Mouse (Mus musculus): ENCODE measurements around the gene Pde4b.
A peak's percentile ranks its signal among the peaks of the same experiment; 100 is the strongest.

Pde4b gene

DNA sequence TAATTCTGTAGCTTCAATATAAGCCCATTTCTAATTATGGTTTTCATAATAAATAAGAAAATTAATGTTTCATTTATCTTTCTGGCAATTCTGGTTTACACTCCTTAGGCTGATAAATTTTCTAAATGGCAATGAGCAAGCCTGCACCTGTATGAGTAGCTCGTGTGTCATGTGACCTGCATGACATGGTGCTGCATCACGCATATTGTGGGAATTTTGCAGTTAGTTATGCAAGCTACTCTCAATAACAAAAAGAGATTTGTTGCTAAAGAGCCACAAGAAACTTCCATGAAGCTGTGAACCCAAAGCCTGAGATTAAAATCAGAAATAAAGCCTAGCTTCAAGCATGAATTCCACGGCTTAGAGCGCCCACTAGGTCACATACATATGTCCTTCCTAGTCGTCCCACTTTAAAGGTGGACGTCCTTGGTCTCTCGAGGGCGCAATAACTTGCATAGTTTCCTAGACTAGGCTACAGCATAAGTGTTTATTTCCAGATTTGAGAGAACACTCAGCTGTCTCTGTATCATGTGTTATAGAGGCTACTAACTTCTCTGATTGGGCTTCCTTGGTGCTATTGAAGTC lies 494.9 kb downstream of the Pde4b start:
- DNase-seq, result no peak

DNA sequence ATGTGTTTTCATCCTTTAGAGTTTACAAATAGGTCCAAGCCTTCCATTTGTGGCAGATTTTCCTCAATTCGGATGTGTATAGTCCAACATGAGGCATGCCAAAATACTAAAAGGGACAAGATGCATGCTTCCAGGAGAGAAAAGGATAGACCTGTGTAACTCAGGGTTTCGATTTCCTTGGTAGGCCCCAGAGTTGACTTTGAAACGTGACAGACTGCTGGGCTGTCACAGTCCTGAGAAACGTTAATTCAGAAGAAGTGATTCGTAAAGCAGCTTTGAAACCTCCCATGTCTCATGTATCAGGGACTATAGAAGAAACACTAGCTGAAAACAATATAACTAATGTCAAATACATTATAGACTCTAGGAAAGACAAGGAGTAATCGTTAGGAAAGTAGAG lies 495.6 kb downstream of the Pde4b start:
- no peak for DNase-seq

DNA sequence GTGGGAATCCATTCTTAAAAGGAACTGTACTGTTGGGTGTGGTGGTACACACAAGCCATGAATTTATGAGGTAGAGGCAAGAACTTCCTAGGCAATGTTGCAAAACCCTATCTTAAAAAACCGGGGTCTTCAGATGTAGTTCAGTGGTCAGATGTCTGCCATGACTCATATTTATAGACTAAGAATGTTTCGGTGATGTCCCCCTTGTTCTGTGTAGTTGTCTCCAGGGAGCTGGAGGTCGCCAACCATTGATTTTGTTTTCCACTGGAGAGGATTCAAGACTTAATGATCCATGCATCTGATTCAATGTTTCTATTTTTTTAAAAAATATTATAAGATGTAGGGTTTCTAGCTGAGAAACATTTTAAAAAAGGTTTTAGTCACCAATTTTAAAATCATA lies 496.1 kb downstream of the Pde4b start:
- DNase-seq, result no peak

DNA sequence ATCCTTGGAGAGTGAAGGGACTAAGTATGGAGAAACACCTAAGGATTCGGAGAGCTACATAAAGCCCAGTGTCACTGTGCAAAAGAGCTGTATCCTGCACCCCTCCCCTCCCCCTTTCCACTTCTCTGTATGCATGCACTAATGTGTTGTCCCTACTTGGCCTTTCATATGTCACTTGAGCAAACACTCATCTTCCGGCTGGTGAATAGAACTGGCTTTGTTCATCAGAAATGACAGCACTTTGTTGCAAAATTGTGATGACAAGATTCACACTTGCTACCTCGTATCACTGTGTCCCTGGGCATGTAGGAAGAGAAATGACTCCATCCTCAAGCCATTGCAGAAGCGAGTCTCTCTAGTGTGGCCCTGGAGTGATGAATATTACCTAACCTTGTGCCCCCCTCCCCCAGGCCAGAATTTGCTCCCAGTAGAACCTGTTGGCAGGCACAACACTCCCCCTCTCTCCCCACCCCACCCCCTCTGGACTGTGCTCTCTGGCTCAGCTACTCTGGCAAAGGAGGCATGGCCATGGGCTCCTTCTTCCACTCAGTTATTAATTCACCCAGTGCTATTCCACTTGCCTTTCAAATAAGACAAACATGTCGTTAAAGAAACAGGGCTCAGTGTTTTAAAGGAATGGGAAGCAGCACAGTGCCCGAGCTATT lies 497.4 kb downstream of the Pde4b start:
- no peak for DNase-seq

DNA sequence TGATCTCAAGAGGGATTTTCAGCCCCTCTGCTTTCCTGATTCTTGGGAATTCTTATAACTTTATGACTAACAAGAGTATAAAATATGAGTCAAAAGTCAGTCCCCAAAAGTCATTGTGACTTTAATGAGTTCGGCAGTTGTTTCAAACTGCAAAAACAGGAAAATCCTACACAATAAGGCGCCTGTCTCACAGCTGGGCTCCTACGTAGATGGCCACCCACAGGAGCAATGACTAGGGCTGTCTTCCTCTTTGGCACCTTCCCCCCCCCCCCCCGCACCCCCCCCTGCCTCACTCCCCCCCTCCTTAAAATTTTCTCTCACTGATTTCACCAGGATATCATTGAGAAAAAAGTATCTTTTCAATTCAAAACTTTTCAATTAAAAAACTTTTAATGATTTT lies 498.2 kb downstream of the Pde4b start:
- no peak for DNase-seq

DNA sequence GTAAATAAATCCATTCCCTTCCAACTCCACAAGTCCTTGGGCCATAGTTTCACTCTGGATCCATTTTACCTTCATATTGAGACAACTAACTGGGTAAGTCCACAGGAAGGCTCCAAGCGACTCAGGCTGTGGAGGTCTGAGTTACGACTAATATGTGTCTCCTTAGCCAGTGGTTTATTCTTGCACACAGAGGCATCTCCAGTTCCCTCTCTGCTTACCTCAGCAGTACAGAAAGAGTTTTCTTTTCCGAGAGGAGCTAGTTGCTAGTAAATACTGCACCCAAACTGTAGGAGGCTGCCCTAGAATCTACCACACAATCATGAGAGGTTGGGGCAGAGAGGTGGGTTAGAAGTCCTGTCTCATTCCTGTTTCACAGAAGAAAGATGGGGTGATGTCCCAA lies 499.4 kb downstream of the Pde4b start:
- no peak for DNase-seq

DNA sequence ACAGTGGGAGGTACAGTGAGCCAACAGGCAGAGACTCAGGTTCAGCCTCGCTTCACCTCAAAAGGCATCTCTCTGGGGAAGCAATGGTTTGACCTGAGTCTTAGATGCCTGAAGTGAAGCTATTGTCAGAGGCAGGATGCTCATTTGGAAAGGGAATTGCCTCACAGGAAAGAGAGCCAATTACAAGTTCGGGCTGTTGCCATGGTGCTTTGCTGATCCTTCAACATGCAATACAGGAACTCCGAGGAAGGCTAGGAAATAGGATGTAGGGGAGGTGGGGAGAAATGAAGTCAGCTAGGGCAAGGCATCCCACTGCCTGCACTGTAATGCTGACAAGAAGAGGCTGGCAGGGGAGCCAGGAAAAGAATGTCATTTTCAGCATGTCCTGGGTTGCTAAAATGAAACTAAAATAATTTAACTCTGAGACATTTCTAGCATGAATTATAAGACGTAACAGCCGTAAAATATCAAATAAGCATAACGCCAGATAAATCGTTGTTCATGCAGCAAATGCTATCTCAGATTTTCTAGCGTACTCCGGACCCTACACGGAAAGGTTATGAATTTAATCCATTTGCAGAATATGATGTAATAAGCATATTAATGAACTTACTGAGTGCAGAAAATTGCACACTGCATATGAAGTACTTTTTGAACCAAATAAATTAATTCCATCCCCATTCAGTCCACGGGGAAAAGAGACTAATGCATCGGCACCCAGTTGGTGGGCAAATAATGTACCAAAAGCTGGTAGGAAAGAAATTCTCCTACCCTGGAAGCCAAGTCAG lies 501.5 kb downstream of the Pde4b start:
- peak; percentile 48 for DNase-seq

DNA sequence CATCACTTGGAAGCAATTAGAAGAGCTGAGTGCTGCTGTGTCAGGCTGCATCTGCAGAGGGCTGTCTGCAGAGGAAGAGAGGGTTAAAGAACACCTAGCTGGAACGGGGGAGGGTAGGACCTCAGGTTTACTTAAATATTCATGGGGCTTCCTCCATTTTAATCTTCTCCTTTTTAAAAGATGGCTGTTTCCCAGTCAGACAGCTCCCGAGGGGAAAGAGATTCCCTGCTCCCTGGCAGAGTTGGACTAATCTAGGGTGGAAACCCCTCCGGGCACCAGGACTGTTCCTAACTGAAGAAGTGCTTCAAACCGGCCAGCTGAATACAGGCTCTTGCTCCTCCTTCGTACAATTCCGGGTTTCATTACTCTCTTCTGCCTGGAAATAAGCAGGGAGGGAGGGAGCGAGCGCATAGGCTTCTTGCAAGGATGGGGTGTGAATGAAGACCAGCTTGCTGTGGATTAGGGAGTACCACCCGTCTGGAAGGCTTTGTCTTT lies 502.2 kb downstream of the Pde4b start:
- no peak for DNase-seq

DNA sequence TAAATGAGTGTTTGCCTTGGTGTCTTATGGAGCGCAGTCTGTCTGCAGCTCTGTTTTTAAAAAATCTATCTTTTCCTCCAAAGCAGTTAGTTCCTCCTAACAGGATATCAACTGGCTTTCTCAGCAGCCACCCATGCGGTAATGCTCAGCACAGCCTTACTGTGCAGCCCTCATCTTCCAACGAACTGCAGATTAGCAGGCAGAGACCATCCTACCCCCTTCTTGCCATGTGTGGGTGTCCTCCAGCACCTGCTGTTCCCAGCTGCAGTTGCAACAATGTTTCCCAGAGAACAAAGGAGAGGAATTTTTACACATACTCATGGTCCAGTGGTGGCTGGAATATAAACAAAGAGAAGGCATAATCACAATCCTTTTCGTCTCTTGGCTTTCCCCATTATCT lies 504.5 kb downstream of the Pde4b start:
- no peak for DNase-seq

DNA sequence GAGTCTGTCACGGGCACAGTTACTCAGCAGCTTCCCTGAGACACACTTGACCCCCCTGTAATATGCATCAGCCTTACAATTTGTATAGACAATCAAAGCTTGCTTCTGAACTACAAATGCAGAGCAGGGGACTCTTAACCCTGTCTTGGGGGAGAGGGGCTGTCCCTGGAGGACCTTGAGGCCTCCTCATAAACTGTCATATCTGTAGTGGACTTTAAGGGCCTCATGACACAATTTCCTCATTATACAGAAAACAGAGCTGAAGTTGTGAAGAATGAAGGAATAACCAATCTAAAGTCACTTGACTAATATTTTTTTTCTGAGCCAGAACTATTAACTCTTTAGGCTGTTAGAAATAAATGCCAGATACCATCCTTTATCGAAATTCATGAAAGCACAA lies 505.2 kb downstream of the Pde4b start:
- DNase-seq, result no peak

DNA sequence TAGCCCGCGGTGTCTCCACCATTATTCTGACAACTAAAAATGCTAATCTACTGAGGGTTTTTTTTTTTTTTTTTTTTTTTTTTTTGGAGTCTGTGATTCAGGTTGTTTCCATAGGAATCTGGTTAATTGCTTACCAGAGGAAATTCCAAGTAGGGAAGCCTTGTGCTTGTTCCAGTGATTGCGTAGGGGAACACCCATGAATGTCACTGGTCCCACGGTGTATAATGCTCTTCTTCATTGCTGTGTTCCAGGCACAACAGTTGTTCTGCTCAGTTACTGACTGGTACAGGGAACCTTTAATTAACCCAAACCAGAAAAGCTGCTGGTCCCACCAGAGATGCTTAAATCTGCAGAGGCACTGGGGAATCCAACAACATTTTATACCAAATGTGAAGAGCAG lies 506.3 kb downstream of the Pde4b start:
- no peak for DNase-seq

DNA sequence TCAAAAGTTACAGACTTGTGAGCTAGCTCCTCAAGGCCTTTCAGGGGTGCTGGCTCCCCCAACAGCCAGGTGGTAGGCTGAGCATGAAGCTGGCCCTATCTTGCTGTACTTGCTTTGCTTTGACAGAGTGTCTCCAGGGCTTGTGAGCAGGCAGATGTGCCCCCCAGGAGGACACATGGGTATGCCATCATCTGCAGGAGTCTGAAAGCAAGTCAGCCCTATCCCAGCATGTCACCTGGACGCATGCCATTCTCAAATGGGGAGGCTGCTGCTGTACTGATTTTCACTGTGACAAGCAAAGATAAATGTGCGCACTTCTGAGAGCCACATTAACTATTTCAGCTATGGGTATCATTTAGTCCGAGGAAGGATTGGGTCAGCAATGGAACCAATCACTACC lies 507.2 kb downstream of the Pde4b start:
- no peak for DNase-seq

DNA sequence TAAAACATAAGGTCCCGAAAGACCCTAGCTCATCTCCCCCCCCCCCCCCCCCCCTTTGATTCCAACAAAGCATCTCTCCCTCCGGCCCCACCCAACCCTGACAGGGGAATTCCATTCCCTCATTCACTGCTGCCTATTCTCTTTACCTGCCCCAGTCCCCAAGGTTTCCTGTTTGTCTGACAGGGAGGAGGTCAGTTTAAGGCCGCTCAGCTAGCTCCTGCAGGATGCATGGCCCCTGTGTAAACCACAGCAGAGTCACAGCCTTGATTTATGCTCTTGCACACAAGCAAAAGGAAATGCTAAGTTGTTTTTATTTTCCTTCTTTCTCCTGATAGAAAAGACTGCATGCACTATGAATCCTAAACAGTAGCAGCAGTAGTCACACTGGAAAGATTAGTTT lies 516.6 kb downstream of the Pde4b start:
- no peak for DNase-seq

DNA sequence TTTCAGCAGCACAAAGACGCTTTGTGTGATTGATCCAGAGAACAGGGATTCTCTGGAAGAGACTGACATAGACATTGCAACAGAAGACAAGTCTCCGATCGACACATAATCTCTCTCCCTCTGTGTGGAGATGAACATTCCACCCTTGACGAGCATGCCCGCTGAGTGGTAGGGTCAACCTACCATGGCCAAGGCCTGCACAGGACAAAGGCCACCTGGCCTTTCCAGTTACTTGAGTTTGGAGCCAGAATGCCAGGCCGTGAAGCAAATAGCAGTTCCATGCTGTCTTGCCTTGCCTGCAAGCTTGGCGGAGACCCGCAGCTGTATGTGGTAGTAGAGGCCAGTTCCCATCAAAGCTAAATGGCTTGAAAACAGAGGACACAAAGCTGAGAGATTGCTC lies 517.9 kb downstream of the Pde4b start:
- no peak for DNase-seq

DNA sequence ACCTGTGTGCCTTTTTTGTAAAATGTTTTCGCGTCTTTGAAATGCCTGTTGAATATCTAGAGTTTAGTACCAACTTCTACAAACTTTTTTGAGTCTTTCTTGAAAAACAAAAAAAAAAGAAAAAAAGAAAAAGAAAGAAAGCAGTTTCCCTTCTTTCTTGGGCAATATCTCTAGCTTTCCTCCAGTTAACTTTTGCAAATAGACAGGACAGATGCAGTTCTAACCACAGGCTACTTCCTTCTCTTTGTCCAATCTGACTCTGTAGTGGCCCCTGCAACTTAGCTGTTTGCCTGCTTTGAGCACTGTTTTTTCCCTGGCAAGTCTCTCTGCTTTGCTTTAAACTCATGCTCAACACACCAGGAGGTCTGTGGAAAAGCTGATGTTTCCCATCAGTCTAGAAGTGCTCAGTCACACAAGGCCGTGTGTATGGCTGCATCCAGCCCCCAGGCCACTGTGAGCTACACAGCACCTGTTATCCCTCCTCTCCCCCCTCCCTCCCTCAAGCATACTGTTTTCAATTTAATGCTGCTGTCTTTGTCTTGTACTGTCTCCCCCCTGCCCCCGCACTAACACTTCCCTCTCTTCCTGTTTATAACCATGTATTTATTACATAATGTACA lies 518.5 kb downstream of the Pde4b start:
- no peak for DNase-seq

DNA sequence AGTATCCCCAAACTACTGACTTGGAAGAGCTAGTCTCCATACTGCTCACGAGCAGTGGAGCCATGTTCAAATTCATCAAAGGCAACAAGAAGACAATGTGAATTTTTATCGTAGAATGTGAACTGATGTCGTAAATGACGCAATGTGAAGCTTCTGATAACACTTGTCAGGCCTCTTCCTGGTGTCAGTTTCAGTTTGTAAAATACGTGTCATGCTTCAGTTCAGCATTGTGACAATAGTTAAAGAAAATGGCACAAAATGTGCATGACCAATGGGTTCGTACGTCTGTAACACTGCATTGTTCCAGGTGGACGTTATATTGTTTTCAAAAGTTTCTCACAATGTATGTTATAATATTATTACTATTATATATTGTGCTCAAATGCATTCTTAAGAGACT lies 519.5 kb downstream of the Pde4b start:
- no peak for DNase-seq

DNA sequence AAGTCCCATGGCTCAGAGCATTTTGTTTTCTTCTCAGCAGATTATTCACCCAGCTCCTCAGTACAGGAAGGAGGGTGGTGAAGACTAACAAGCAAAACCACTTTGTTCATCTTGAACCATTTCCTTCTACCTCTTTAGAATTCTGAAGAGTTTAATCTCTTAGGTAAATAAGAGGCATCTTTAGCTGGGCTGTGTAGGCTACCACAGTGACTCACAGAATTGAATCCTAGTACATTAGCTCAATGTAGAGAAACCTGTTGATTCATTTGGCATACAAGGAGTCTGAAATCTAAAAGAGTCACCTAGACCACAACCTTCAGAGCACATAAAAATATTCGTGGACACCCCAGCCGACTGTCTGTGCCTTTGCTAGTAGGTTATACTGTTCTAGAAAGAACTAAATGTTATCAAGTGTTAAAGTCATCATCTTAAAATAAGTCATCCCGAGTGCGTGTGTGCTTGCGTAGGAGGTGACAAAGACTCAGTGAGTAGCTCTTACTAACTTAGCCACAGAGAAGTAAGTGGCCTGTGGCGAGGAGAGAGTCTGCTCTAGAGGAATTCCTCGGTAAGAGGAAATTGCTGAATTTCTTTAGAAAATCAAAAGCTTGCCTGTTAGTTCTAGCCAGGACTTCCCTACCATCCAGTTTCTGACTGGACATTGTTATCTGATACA lies 520.5 kb downstream of the Pde4b start:
- DNase-seq, result no peak

DNA sequence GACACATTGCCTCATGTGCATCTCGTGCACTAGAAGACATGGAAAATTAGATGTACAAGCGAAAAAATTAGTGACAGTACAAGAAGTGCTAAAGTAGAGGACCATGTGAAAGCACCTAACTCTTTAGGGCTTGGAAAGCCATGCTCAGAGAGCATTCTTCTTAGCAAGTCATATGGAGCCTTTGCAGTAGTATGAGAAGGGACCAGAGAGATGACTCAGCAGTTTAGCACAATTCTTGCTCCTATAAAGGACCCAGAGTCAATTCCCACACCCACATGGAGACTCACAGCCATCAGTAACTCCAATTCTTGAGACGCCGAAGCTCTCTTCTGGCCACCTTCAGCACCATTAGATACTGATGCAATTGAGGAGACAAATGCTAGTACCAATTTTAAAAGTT lies 525.3 kb downstream of the Pde4b start:
- no peak for DNase-seq

DNA sequence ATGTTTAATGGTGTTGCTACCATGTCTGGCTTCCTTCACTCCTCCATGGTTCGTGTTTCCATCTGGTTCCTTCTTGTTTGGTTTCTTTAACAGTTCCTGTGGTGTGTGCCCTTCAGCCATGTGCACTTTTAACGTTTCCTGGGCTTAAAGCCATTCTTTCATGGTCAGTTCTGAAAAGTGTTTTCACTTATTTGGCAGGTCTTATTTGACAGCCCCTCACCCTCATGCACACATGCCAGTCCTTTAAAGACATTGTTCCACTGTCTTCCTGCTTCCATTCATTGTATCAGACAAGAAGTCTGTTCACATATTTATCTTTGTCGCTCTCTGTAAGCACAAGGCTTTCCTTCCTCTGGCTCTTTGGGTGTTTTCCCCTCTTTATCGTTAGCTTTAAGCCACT lies 530.4 kb downstream of the Pde4b start:
- no peak for DNase-seq

DNA sequence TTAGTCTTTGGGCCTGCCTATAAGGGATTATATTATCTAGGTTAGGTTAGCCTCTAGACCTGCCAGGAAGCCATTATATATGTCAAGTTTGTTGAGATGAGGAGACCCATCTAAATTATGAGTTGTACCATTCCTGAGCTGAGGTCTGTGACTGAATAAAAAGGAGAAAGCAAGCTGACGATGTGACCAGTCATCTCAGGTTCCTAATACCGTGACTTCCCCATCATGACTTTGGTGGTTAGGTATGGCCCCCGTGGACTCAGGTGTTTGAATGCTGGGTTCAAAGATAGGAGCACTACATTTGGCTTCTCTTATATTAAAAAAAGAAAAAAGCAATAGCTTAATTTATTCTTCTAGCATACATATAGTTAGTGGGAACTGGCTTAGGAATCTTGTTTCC lies 531.3 kb downstream of the Pde4b start:
- DNase-seq, result no peak

DNA sequence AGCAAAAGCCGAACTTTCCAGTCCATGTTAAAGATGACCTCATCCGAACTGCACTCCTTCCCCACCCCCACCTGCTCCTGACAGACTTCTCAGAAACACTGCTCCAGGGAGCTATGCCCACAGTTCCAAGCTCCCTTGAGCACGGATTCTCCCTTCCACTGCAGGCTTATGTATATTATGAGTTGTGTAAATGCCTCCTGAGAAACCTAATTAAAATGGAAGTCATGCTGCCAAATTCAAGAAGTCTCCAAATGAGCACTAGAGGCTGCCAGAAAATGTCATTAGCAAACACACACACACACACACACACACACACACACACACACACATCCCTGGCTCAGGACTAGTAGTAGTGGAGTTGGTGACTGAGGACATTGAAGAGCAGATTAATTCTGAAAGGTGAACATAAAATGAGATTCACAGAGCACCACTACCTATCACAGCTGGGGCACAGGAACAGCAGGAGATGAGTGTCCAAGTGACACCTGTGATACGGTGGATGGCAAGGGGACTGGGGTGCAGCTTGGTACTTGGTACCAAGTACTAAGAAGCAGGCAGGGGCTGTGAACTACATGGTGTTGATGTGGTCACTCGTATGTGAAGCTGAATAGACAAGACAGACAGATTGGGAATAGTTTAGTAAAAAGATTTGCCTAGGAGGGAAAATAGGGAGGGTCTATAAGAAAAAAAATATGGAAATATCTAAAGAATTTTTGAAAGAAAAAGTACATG lies 533.0 kb downstream of the Pde4b start:
- no peak for DNase-seq

DNA sequence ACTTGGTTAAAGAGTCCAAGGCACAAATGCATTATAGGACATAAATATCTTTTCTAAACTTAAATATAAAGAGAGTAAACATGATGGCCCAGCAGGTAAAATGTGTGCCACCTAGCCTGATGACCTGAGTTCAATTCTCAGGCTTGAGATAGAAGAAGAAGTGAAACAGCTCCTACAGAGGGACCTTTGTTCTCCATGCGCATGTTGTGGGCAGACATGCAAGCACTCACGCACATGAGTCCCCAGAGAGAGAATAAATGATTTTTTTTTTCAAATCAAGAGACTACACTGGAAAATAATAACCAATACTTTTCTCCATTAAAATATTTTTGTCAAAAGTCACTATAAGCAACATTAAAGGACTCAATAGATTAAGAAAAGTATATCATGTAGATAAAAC lies 533.8 kb downstream of the Pde4b start:
- no peak for DNase-seq

DNA sequence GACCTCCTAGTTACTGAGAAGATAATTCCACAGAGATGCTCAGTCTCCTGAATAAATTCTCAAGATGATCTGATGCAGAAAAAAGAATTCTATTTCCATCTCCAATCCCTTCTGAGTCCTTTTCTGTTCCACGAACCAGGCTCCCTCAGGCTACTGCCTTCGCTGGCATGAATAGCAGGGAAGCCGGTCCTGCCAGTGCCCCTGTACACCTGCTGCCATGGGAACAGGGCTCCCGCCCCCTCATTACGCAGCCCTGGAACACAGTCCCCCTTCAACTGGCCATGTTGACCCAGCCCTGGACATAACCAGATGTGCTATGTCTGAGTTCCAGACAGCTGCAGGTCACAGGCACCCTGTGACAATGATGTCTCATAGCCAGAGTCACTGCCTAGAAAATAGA lies 535.6 kb downstream of the Pde4b start:
- no peak for DNase-seq

Measured in lung, postnatal 14 days (tissue).